Mouse (Mus musculus) lung, adult 2 months (tissue): ENCODE measurements around the gene Sema3f. TPM values are rescaled to one million over a fixed set of nuclear protein-coding genes. Genes with fewer than 3 reads are reported as not detected.
"Not testable (repeated sequence)": the region's sequence is repeated elsewhere in the genome, so short reads cannot be mapped to it uniquely, and the experiment has no call there.

Source experiments
- DNase-seq: peaks from one replicate; pipeline ENCODE4 v3.0.0; 2022
- H3K4me1 ChIP-seq: fragments of 200-500 bp; 2 replicates; pipeline ENCODE4 v1.6.1; 2011; ENCODE audit warnings: low read length; ENCODE audit not compliant: control insufficient read depth, insufficient read depth
- H3K4me3 ChIP-seq: fragments of 200-500 bp; replicated peaks from 2 replicates; pipeline ENCODE3; 2011; ENCODE audit warnings: low read depth, mild to moderate bottlenecking, control low read depth, low read length; ENCODE audit errors: extremely low read depth
- CTCF ChIP-seq: fragments of 200-500 bp; IDR thresholded peaks from 2 replicates; pipeline ENCODE4 v1.5.1; 2011; ENCODE audit warnings: mild to moderate bottlenecking, low read length, control low read depth; ENCODE audit not compliant: insufficient read depth
- POLR2A ChIP-seq: fragments of 200-500 bp; IDR thresholded peaks from 2 replicates; pipeline ENCODE4 v1.6.1; 2011; ENCODE audit warnings: low read depth, mild to moderate bottlenecking, control low read depth, low read length, borderline replicate concordance; ENCODE audit errors: extremely low read depth
- WGBS: fragments of 180-500 bp; shearing (Covaris S2); methylation state at CpG from one replicate; pipeline ENCODE4 v1.1.7; 2018; 5-methylcytosine and 5-hydroxymethylcytosine counted together
- polyA plus RNA-seq: library from polyadenylated mRNA; depleted of rRNA; stranded (reverse); fragments of >200 nt; gene quantifications from 2 replicates; pipeline ENCODE4 v1.2.3, GENCODE M21; 2012

Sema3f gene
- polyA plus RNA-seq, 1 experiment = 318 TPM

- TF ChIP-seq CTCF (no peak), POLR2A (no peak)
- 47% methylated on average over 5 of the region's 5 CpGs for WGBS
- Histone ChIP-seq H3K4me3 (no peak within 1 kb of the TSS), H3K4me1 (peaks cover 14% of the 10 kb centered on the region; the same call in 1 of the 2 replicates)
- no peak for DNase-seq
Measured at GRCm38 (mm10) chr9:107679501-107679900, 30.8 kb downstream of the Sema3f start, which contains the start of gene Gnat1. TSS of gene Gnat1 (minus strand) at chr9:107679712.

GRCm38 (mm10) chr9:107678861-107679260 lies 31.4 kb downstream of the Sema3f start:
- WGBS = 95% methylated on average over 2 of the region's 2 CpGs
- DNase-seq = no peak
- Histone ChIP-seq H3K4me3 (no peak overlapping the region), H3K4me1 (peaks cover 14% of the 10 kb centered on the region; the same call in 1 of the 2 replicates)
- TF ChIP-seq CTCF (no peak), POLR2A (no peak)

- WGBS = 36% methylated on average over 14 of the region's 14 CpGs
- peak; percentile 24; the same call in 1 of the 2 replicates for TF ChIP-seq CTCF
- DNase-seq = peak; percentile 68
- peaks cover 14% of the 10 kb centered on the region; the same call in 1 of the 2 replicates for H3K4me1 ChIP-seq
- H3K4me3 ChIP-seq = not testable (repeated sequence)
Measured at GRCm38 (mm10) chr9:107677819-107678526, 32.3 kb downstream of the Sema3f start.

DNA sequence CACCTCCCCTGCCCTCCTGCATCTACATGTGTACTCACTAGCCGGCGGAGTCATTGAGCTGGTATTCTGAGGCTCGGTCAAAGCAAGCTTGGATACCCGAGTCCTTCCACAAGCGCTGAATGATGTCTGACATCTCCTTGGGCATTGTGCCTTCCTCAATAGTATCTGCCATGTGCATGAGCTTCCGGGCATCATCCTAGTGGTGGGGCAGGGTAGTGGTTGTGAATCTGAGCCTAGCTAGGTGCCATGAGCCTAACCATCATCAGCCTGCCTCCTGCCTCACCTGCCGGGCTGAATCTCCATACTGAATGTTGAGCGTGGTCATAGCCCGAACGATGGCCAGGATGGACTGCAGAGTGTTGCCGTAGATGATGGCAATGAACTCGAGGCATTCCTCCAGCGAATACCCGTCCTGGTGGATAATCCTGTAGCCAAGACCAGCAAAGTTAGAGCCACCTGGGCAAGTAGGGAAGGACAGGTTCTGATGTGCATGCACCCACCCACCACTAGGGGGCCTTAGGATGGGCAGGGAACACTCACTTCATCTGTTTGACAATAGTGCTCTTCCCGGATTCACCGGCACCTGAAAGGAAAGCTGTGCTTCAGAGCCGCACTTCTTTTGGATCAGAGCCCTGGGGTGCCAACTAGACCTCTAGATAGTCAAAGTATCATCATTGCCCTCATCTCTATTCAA lies 33.0 kb downstream of the Sema3f start:
- TF ChIP-seq CTCF (peak; percentile 87), POLR2A (no peak)
- DNase-seq = peak; percentile 43

GRCm38 (mm10) chr9:107676302-107676701 lies 34.0 kb downstream of the Sema3f start:
- 2% methylated on average over 25 of the region's 25 CpGs for WGBS
- Histone ChIP-seq H3K4me3 (peak overlapping the region; percentile 33), H3K4me1 (peaks cover 14% of the 10 kb centered on the region; the same call in 1 of the 2 replicates)
- TF ChIP-seq CTCF = no peak
- no peak for TF ChIP-seq POLR2A
- peak; percentile 38 for DNase-seq

More for the DNA sequence above, 33.0 kb downstream of the Sema3f start:
- WGBS = 16% methylated on average over 17 of the region's 17 CpGs
- Histone ChIP-seq H3K4me3 (no peak overlapping the region), H3K4me1 (peaks cover 14% of the 10 kb centered on the region; the same call in 1 of the 2 replicates)

DNA sequence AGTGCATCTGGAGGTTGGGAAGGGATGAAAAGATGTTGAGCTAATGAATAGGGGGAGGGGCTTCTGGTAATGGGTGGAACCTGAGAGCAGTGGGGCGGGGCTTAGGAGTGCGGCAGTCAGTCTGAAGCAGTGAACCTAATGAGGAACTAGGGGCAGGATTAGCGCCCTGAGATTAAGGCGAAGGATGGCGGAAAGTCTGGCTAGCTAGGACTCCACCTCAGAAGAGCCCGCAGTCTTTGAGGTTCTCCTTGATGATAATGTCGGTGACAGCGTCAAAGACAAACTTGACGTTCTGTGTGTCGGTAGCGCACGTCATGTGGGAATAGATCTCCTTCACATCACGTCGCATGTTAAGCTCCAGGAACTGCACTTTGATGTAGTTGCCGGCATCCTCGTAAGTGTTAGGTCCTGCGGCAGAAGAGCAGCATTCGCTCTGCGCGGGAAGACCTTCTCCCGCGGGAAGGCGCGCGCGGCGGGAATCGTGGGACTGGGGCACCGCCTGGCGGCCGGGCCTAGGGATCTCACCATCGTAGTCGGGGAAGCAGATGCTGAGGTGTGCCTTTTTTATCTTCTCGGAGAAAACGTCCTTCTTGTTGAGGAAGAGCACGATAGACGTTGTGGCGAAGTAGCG lies 34.5 kb downstream of the Sema3f start:
- TF ChIP-seq CTCF (peak; percentile 65), POLR2A (no peak)
- DNase-seq = peak; percentile 70
- Histone ChIP-seq H3K4me3 (peak overlapping the region; percentile 33), H3K4me1 (peaks cover 14% of the 10 kb centered on the region; the same call in 1 of the 2 replicates)
- 2% methylated on average over 39 of the region's 39 CpGs for WGBS

DNA sequence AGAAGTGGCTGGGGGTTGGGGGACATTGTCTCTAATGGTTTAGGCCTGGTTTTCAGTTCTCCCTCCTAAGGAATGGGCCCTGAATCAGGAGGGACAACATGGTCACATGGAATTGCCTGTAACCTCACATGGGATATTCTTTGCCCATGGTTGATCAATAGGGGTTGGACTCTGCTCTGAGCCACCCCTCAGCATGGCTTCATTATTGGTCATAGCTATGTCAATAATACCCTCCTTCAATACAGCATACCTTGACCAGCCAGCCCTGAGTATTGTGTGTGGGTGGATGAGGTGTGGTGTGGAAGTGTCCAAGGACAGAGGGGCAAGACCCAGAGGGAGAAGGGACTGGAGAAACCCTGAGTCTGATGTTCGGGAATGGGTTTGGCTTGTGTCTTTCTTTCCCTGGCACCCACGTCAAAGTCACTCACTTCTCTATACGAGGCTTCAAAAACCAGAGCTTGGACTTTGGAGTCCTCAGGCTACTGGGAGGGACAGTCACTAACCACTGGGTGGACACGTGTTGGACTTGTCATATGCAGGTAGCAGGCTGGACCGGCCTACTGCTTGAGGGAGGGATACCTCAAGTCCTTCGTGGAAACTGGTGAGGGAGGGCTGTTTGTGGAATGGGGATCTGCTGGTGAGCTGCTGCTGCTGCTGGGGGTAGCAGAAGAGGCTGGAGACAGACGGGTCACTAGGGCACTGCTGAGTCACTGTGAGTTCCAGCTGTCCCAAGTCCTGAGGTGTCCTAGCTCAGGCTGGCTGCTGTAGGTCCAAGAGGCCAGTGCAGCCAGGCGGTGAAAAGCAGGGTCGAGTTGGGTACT lies 35.5 kb downstream of the Sema3f start:
- H3K4me1 ChIP-seq = peaks cover 14% of the 10 kb centered on the region; the same call in 1 of the 2 replicates
- no peak for TF ChIP-seq CTCF
- no peak for TF ChIP-seq POLR2A
- no peak overlapping the region for H3K4me3 ChIP-seq
- DNase-seq = no peak
- WGBS = 77% methylated on average over 9 of the region's 9 CpGs

DNA sequence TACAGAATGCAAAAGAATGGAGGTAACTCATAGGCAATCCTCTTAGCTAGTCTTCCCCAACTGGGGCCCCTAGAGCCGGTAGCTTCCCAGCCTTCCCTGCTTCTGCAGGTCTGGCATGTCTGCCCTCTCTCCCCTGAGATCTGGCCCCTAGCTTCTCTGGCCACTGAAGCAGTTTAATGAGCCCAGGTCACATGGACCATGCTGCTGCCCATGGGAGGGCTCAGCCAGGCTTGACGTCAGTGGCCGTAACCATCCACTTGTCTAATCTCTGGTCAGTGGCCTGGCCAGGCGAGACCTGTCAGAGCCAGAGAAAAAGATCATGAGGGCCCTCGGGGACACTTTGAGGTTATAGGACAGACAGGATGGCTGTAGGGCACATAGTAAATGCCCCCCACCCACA lies 40.0 kb downstream of the Sema3f start:
- WGBS = 78% methylated on average over 5 of the region's 5 CpGs
- H3K4me1 ChIP-seq = peaks cover 3% of the 10 kb centered on the region; the same call in 1 of the 2 replicates
- H3K4me3 ChIP-seq = no peak overlapping the region
- DNase-seq = no peak
- TF ChIP-seq POLR2A (no peak), CTCF (no peak)
